Mouse (Mus musculus) kidney, postnatal 0 days (tissue): ENCODE measurements at regions not wholly inside any gene's neighbourhood (a gene's known extent, or its start where the extent isn't known, plus 50 kb on each side); places are given as distances from the start of the nearest gene placed in this dataset.

Experiments used
- ATAC-seq: fragments of 200-750 bp; cut with Nextera tagmentation; replicated peaks from 2 replicates; pipeline ENCODE4 v1.8.0; 2017; ENCODE audit warnings: low read depth, moderate number of reproducible peaks, moderate TSS enrichment, moderate library complexity; ENCODE audit not compliant: low FRiP score
- DNase-seq: peaks from one replicate; pipeline ENCODE4 v3.0.0-alpha.2; 2016; ENCODE audit warnings: low spot score
- H3K27ac ChIP-seq: fragments of 300-500 bp; sonication (generic); 2 replicates; pipeline ENCODE4 v1.5.1; 2014; ENCODE audit warnings: mild to moderate bottlenecking
- H3K27me3 ChIP-seq: fragments of 300-500 bp; sonication (generic); 2 replicates; pipeline ENCODE4 v1.6.1; 2014; ENCODE audit warnings: low read length, mixed read lengths; ENCODE audit not compliant: insufficient read depth
- H3K36me3 ChIP-seq: fragments of 300-500 bp; sonication (generic); 2 replicates; pipeline ENCODE4 v1.6.1; 2014; ENCODE audit warnings: low read length, mixed read lengths; ENCODE audit not compliant: insufficient read depth
- H3K4me1 ChIP-seq: fragments of 300-500 bp; sonication (generic); replicated peaks from 2 replicates; pipeline ENCODE4 v1.6.1; 2014; ENCODE audit warnings: antibody characterized with exemption, low read length, mixed read lengths; ENCODE audit not compliant: insufficient read depth
- H3K4me2 ChIP-seq: fragments of 300-500 bp; sonication (generic); 2 replicates; pipeline ENCODE4 v1.6.1; 2014; ENCODE audit warnings: mild to moderate bottlenecking, low read length, moderate library complexity, mixed read lengths
- H3K4me3 ChIP-seq: fragments of 300-500 bp; sonication (generic); replicated peaks from 2 replicates; pipeline ENCODE4 v1.5.1; 2014; ENCODE audit warnings: low read depth, low read length
- H3K9ac ChIP-seq: fragments of 300-500 bp; sonication (generic); 2 replicates; pipeline ENCODE4 v1.6.1; 2014; ENCODE audit warnings: low read depth, low read length
- H3K9me3 ChIP-seq: fragments of 300-500 bp; sonication (generic); replicated peaks from 2 replicates; pipeline ENCODE4 v1.6.1; 2016; ENCODE audit warnings: low read length, inconsistent platforms, mixed read lengths
- CTCF ChIP-seq: IDR thresholded peaks from 2 replicates; pipeline ENCODE4 v1.5.1; 2016; ENCODE audit warnings: antibody characterized with exemption, low read depth, mild to moderate bottlenecking, moderate library complexity
- WGBS: fragments of 180-500 bp; shearing (Covaris S2); extraction: QIAGEN DNeasy Blood & Tissue Kit; methylation state at CpG from one replicate; pipeline ENCODE4 v1.1.7; 2014; 5-methylcytosine and 5-hydroxymethylcytosine counted together

DNA sequence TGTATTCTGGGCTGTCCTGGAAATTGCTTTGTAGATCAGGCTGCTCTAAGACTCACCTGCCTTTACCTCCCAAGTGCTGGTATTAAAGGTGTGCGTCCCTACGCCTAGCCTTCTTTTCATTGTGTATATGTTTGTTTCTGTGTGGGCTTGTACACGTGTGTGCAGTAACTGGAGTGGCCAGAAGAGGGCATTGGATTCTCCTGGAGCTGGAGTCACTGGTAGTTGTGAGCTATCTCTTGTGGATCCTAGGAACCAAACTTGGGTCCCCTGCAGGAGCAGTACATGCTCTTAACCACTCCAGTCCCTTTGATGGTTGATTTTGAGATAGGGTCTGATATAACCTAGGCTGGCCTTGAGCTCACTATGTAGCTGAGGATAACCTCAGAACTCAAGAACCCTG is 93.2 kb upstream of the Lhx1 start:
- Histone ChIP-seq H3K4me2 (no peak overlapping the region), H3K9ac (no peak overlapping the region), H3K4me1 (no peaks in the 10 kb centered on the region), H3K36me3 (no peaks in the 10 kb centered on the region), H3K9me3 (no peaks in the 10 kb centered on the region), H3K27ac (no peak overlapping the region), H3K4me3 (no peak overlapping the region), H3K27me3 (no peaks in the 10 kb centered on the region)
- ATAC-seq (no peak), DNase-seq (no peak)
- peak; percentile 45 for TF ChIP-seq CTCF
- WGBS = 89% methylated on average over 3 of the region's 3 CpGs

DNA sequence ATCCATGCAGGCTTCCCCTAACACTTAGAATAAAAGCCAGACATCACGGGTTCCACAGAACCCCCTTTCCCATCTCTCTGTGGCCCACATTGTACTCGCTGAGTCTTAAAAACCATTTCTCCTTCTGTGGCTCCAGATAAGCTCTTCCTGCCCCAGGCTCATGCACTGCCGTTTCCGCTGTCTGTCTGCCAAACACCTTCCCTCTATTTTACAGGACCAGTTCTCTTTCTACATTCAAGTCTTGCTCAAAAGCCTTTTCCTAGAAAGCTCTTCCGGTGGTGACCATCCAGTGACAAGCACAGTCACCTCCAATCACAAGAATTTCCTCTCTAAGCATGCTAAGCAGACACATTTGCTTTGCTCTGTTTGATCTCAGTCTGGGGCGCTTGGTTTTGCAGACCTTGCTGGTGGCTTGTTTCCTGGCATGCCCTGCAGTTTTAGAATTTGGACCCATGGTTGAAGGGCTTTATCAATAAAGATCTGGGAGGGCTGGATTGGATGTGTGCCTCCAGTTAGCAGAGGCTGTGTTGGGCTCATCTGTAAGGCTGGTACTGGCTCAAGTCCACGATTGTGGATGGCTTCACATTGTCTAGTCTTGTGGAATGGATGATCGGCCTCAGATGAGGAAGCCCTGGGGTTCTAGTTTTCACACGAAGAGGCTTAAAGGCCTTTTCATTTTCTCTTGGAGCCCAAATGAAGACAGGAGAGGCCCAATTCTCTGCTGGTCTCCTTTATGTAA is 87.8 kb upstream of the Lhx1 start:
- no peak for ATAC-seq
- H3K4me2 ChIP-seq = no peak overlapping the region
- 83% methylated on average over 9 of the region's 9 CpGs for WGBS
- TF ChIP-seq CTCF = no peak
- DNase-seq = no peak
- H3K36me3 ChIP-seq = no peaks in the 10 kb centered on the region
- no peaks in the 10 kb centered on the region for H3K4me1 ChIP-seq
- H3K9me3 ChIP-seq = no peaks in the 10 kb centered on the region
- H3K9ac ChIP-seq = no peak overlapping the region
- no peaks in the 10 kb centered on the region for H3K27me3 ChIP-seq
- H3K27ac ChIP-seq = no peak overlapping the region
- no peak overlapping the region for H3K4me3 ChIP-seq

DNA sequence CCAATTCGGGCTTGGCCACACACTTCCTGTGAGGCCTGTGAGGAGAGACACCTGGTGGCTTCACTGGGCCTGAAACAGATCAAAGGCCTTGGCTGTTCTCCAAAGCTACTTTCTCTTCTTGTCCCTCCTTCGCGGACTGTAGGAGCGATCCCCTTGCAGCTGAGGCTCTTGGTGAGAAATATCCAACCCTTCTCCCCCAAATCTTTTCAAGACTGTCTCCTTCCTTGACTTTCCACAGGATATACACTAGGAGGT is 86.2 kb upstream of the Lhx1 start:
- H3K27ac ChIP-seq = no peak overlapping the region
- peak; percentile 81 for DNase-seq

DNA sequence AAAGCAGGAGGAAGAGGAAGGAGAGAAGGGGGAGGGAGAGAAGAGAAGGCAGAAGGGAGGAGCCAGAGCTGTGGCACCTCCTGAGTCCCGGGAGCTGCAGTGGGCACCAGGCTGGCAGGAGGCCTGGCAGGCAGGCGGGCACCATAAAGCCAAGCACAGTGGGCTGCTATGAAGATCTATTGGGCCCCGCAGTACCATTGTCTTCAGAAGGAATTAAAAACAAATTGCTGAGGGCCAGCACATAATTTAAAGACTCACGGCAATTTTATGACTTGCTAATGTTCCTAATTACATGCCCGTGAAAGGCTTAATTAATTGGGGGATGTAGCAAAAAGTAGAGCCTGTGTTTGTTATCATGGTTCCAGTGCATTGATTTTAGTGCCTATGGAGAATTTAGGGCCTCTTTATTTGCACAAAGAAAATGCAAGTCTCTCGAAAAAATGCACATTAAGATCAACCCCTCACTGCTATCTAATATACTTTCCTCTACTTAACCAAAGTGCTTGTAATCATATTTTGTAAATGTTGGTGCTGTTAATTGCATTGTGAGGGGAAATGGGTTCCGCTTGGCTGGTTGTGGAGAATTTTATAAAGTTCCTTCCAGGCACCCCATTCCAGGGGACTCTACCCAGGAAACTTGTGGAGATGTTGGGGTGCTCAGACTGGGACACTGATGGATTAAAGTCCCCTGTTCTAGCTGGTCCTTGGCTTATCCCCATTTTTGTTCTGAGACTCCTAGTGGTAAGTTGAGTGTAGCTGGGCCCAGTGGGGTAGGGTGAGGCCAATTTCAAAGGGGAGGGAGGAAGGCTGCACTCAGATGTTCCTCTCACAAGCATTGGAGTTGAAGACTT is 85.7 kb upstream of the Lhx1 start:
- Histone ChIP-seq H3K9me3 (no peaks in the 10 kb centered on the region), H3K9ac (no peak overlapping the region), H3K4me1 (no peaks in the 10 kb centered on the region), H3K4me2 (no peak overlapping the region), H3K27me3 (no peaks in the 10 kb centered on the region), H3K27ac (no peak overlapping the region), H3K4me3 (no peak overlapping the region), H3K36me3 (no peaks in the 10 kb centered on the region)
- WGBS = 34% methylated on average over 7 of the region's 7 CpGs
- DNase-seq = no peak
- peak; percentile 46; the same call in 1 of the 2 replicates for ATAC-seq
- no peak for TF ChIP-seq CTCF

More for the DNA sequence above, 86.2 kb upstream of the Lhx1 start:
- Histone ChIP-seq H3K4me1 (no peaks in the 10 kb centered on the region), H3K27me3 (no peaks in the 10 kb centered on the region), H3K9ac (no peak overlapping the region), H3K36me3 (no peaks in the 10 kb centered on the region), H3K4me2 (no peak overlapping the region), H3K4me3 (no peak overlapping the region), H3K9me3 (no peaks in the 10 kb centered on the region)
- no peak for ATAC-seq
- WGBS = 7% methylated on average over 4 of the region's 4 CpGs
- TF ChIP-seq CTCF = peak; percentile 40; the same call in 1 of the 2 replicates

DNA sequence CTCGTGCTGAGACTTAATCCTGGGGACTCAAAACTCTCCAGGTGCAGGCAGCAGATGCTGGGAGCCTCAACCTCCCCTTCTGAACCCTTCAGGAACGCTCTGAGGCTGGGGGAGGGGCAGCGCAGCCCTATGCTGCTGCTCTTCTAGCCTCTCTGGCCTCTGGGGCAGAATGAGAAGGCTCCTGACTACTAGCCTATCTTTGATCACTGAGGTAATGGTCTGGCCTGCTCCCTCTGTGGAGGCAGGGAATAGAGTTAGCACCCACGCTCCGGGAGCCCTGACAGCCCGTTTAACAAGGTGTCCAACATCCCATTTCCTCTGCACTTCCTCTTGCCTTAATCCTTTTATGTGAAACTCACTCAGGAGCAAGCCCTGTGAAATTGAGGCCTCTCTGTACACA is 79.4 kb upstream of the Lhx1 start:
- Histone ChIP-seq H3K36me3 (no peaks in the 10 kb centered on the region), H3K9me3 (no peaks in the 10 kb centered on the region), H3K4me1 (no peaks in the 10 kb centered on the region), H3K4me3 (no peak overlapping the region), H3K4me2 (no peak overlapping the region), H3K27me3 (no peaks in the 10 kb centered on the region), H3K9ac (no peak overlapping the region), H3K27ac (no peak overlapping the region)
- 7% methylated on average over 6 of the region's 6 CpGs for WGBS
- no peak for TF ChIP-seq CTCF
- ATAC-seq (no peak), DNase-seq (no peak)

DNA sequence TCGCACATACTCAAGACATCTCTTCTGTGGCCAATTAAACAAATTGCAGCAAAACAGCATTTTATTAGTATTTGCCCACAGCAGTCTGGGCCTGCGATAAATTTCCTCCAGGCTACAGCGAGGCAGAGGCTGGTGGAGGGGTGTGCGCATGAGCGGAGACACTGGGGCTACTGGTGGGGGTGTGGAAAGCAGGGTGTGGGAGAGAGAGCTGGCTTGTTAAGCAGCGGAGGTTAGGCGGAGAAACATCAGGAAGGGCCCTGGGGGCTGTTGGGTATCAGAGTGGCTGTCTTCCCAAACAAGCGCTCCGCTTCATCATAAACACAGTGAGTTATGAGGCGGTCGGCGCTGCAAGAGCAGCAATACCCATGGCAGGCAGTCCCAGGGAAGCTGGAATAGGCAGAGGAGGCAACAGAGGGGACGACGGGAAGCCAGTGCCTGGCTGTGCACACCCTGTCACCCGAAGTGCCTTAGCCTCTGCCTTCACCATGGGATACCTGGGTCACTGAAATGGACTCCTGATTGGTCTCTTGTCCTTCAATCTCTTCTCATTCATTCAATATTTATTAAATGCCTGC is 74.0 kb upstream of the Lhx1 start:
- Histone ChIP-seq H3K4me2 (peak overlapping the region; percentile 38; the same call in 1 of the 2 replicates), H3K9ac (no peak overlapping the region), H3K27me3 (no peaks in the 10 kb centered on the region), H3K4me3 (no peak overlapping the region), H3K36me3 (no peaks in the 10 kb centered on the region), H3K27ac (no peak overlapping the region), H3K4me1 (0 out of 2 replicates have a peak, but pooled peaks cover 3% of the 10 kb centered on the region), H3K9me3 (no peaks in the 10 kb centered on the region)
- ATAC-seq (no peak), DNase-seq (peak; percentile 44)
- no peak for TF ChIP-seq CTCF
- WGBS = 19% methylated on average over 15 of the region's 15 CpGs
